Mouse (Mus musculus) kidney, adult 2 months (tissue): ENCODE measurements around the gene Ablim1. TPM values are rescaled to one million over a fixed set of nuclear protein-coding genes. Genes with fewer than 3 reads are reported as not detected.
A peak's percentile ranks its signal among the peaks of the same experiment; 100 is the strongest.

Source experiments
- DNase-seq: peaks from one replicate; pipeline ENCODE4 v3.0.0; 2021
- H3K27ac ChIP-seq: fragments of 200-500 bp; 2 replicates; pipeline ENCODE4 v1.5.1; 2012; ENCODE audit warnings: low read depth, low read length, control low read depth, inconsistent platforms; ENCODE audit not compliant: insufficient read depth
- H3K27me3 ChIP-seq: fragments of 200-500 bp; replicated peaks from 2 replicates; pipeline ENCODE4 v1.6.1; 2012; ENCODE audit warnings: mild to moderate bottlenecking, moderate library complexity, low read length, inconsistent platforms; ENCODE audit not compliant: control insufficient read depth, insufficient read depth
- H3K36me3 ChIP-seq: fragments of 200-500 bp; 2 replicates; pipeline ENCODE4 v1.6.1; 2012; ENCODE audit warnings: mild to moderate bottlenecking, moderate library complexity, low read length, inconsistent platforms; ENCODE audit not compliant: control insufficient read depth, insufficient read depth
- H3K4me1 ChIP-seq: fragments of 200-500 bp; 2 replicates; pipeline ENCODE4 v1.6.1; 2011; ENCODE audit warnings: low read length; ENCODE audit not compliant: control insufficient read depth, insufficient read depth
- H3K4me3 ChIP-seq: fragments of 200-500 bp; 2 replicates; pipeline ENCODE4 v1.5.1; 2011; ENCODE audit warnings: mild to moderate bottlenecking, low read depth, low read length, control low read depth; ENCODE audit not compliant: insufficient read depth
- CTCF ChIP-seq: fragments of 200-500 bp; conservative IDR thresholded peaks from 2 replicates; pipeline ENCODE4 v1.5.1; 2011; ENCODE audit warnings: low read depth, mild to moderate bottlenecking, control low read depth, low read length, moderate library complexity, mixed read lengths; ENCODE audit not compliant: insufficient read depth, insufficient read length
- POLR2A ChIP-seq: fragments of 200-500 bp; IDR thresholded peaks from one replicate; pipeline ENCODE4 v1.6.1; 2011; ENCODE audit warnings: low read depth, low read length, control low read depth
- WGBS: fragments of 180-500 bp; shearing (Covaris S2); methylation state at CpG from one replicate; pipeline ENCODE4 v1.1.7; 2018; 5-methylcytosine and 5-hydroxymethylcytosine counted together
- polyA plus RNA-seq: library from polyadenylated mRNA; depleted of rRNA; stranded (reverse); fragments of >200 nt; gene quantifications from 2 replicates; pipeline ENCODE4 v1.2.3, GENCODE M21; 2012

The Ablim1 gene
- polyA plus RNA-seq, 1 experiment: 34.7 TPM

GRCm38 (mm10) chr19:57355451-57356251, 40.9 kb upstream of the Ablim1 start:
- H3K27me3 ChIP-seq: no peaks in the 10 kb centered on the region
- H3K36me3 ChIP-seq: no peaks in the 10 kb centered on the region
- H3K27ac ChIP-seq: peak overlapping the region; percentile 49; the same call in 1 of the 2 replicates
- DNase-seq: no peak
- 0 out of 2 replicates have a peak, but pooled peaks cover 3% of the 10 kb centered on the region for H3K4me1 ChIP-seq
- TF ChIP-seq POLR2A (no peak), CTCF (no peak)
- no peak overlapping the region for H3K4me3 ChIP-seq
- WGBS: 43% methylated on average over 16 of the region's 16 CpGs

GRCm38 (mm10) chr19:57354715-57355114, 40.0 kb upstream of the Ablim1 start:
- no peak overlapping the region for H3K27ac ChIP-seq
- no peaks in the 10 kb centered on the region for H3K27me3 ChIP-seq

GRCm38 (mm10) chr19:57354050-57354449, 39.3 kb upstream of the Ablim1 start:
- Histone ChIP-seq H3K36me3 (no peaks in the 10 kb centered on the region), H3K4me3 (no peak overlapping the region), H3K4me1 (0 out of 2 replicates have a peak, but pooled peaks cover 3% of the 10 kb centered on the region), H3K27ac (no peak overlapping the region), H3K27me3 (no peaks in the 10 kb centered on the region)
- no peak for DNase-seq
- 94% methylated on average over 11 of the region's 11 CpGs for WGBS
- TF ChIP-seq CTCF (no peak), POLR2A (no peak)

More at GRCm38 (mm10) chr19:57354715-57355114, 40.0 kb upstream of the Ablim1 start:
- no peak for DNase-seq
- H3K36me3 ChIP-seq: no peaks in the 10 kb centered on the region
- WGBS: 68% methylated on average over 6 of the region's 6 CpGs
- TF ChIP-seq POLR2A (no peak), CTCF (no peak)
- H3K4me1 ChIP-seq: 0 out of 2 replicates have a peak, but pooled peaks cover 3% of the 10 kb centered on the region
- H3K4me3 ChIP-seq: no peak overlapping the region

- Histone ChIP-seq H3K36me3 (no peaks in the 10 kb centered on the region), H3K27ac (no peak overlapping the region), H3K27me3 (no peaks in the 10 kb centered on the region), H3K4me1 (0 out of 2 replicates have a peak, but pooled peaks cover 3% of the 10 kb centered on the region), H3K4me3 (no peak overlapping the region)
- no peak for DNase-seq
- TF ChIP-seq CTCF (no peak), POLR2A (no peak)
- 90% methylated on average over 10 of the region's 10 CpGs for WGBS
Observed at GRCm38 (mm10) chr19:57353228-57353627, 38.5 kb upstream of the Ablim1 start.

DNA sequence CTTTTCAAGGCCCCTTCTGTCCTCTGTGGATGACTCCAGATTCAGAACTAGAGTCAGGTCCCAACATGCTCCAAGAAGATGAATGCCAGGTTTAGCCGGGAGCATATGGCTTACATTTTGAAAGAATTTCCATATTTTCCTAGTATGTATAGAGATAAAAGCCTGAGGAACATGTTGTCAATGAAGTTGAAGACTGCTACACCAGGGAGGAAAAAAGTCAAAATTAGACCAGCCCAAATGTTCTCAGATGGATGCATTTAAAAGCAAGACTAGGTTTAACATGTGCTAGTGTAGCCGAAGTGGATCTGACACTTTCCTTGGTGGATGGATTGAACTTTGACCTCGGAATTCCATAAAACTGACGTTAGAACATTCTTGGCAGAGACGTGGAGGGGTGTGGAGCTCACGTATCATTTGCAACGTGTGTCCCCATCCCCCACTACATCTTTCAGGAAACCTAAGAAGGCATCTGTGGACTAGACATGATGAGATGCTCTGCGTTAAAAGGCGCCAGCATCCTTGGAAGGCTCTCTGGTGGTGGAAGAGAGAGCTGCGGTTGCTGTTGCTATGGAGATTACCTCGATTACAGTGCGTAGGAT, 37.7 kb upstream of the Ablim1 start:
- no peak overlapping the region for H3K4me3 ChIP-seq
- 0 out of 2 replicates have a peak, but pooled peaks cover 3% of the 10 kb centered on the region for H3K4me1 ChIP-seq
- no peak for DNase-seq
- no peaks in the 10 kb centered on the region for H3K27me3 ChIP-seq
- WGBS: 64% methylated on average over 12 of the region's 12 CpGs
- H3K36me3 ChIP-seq: no peaks in the 10 kb centered on the region
- TF ChIP-seq CTCF: no peak
- no peak for TF ChIP-seq POLR2A
- H3K27ac ChIP-seq: no peak overlapping the region

DNA sequence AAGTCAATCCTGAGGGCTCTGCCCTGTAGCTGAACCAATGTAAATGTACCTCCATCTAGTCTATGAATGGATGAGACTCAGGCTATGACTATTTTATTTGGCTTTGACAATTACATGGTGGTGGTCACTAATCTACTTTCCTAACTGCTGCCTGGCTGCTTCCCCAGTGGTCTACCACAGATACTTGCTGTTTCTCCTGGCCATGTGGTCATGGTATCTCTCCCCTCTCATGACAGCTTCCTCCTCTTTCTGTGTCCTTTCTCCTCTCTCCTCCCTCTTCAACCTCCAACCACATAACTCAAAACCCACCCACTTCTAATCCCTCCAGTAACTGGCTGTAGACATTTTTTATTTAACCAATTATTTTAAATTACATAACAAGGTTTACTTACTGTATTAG, 34.4 kb upstream of the Ablim1 start:
- no peak overlapping the region for H3K27ac ChIP-seq
- no peak for TF ChIP-seq POLR2A
- no peak for TF ChIP-seq CTCF
- no peaks in the 10 kb centered on the region for H3K36me3 ChIP-seq
- no peaks in the 10 kb centered on the region for H3K4me1 ChIP-seq
- DNase-seq: no peak
- no peaks in the 10 kb centered on the region for H3K27me3 ChIP-seq
- H3K4me3 ChIP-seq: no peak overlapping the region

DNA sequence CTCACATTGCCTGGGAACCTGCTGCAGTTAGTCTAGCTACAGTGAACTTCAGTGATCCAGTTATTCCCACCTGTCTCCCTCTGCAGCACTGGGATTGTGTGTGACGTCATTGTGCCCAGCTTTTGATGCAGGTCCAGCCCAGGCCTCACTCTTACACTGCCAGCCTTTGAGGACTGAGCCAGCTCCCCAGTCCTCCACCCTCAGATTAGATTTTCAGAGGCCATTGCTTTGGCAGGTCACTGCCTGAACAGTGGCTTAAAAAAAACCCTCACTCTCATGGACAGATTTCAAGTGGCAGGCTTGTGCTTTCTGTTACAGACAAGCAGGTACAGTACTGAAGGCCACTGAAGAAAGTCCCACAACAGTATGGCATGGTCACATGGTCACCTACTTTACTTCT, 30.0 kb upstream of the Ablim1 start:
- no peak for DNase-seq
- Histone ChIP-seq H3K27me3 (no peaks in the 10 kb centered on the region), H3K36me3 (no peaks in the 10 kb centered on the region), H3K27ac (no peak overlapping the region), H3K4me1 (no peaks in the 10 kb centered on the region), H3K4me3 (no peak overlapping the region)
- 96% methylated on average over 1 of the region's 1 CpGs for WGBS
- no peak for TF ChIP-seq POLR2A
- no peak for TF ChIP-seq CTCF
